Mouse (Mus musculus): ENCODE data around the gene Ppp1r12b.

Gene Ppp1r12b

DNA sequence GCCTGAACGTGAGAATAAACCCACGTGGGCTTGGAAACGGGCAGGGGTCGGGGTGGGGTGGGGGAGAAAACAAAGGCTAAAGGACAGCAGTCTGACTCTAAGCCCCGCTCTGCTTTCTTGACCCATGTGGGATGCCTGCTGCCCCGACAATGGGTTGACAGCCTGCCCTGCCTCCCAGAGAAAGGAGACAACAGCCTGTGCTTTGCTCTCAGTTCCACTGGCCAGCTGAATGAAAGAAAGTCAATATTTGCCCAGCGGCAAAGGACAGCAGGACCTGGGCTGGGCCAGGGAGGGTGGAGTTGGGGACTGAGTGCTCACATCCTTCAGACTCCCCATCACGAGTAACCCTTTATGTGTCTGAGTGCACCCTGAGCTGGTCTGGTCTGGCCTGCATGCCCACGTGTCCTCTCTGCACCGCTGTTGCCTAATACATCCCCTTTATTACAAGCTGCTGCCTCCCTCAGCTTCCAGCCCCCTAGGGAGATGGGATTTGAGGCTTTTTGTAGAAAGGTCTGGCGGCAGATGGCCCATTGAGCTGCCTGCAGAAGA lies 242.2 kb downstream of the Ppp1r12b start:
- DNase-seq: peak; percentile 22

DNA sequence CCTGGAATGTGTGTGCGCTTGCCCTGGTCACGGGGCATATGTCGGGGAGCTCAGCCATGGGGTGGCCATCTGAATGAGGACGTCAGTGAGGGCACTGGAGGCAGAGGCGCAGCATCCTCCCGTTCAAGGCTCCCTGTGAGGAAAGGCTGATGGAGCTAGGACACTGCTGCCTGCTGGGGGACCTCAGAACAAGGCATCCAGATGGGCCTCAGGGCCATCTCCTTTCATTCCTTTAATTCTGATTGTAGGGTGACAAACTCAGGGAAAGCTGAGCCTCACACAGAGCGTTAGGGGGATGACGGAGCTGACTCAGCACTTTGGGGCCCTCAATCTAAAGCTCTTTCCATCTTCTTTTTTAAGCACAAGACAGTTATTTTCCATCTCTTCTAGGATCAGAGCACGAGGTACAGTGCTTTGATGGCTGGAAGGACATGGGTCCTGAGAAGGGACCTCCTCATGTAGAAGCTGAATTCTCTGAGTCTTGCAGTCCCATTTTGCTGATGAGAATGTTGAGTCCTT lies 242.9 kb downstream of the Ppp1r12b start:
- DNase-seq: no peak

DNA sequence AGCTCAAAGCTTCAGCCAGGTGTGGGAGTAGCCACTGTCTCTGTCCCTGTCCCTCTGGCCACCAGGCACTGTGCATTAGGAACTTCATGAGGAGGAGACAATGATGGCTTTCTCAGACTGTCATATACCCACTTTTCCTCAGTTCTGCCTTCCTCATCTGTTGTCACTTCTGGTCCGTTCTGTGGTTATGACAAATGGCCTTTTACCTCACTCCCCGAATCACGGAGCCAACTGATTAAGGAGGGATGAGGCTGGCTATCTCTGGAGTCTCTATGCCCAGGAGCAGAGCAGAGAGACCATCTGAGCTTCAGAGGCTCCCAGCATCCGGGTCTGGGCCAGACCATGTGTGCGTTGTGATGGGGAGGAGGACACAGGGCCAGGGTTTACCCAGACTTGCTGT lies 244.1 kb downstream of the Ppp1r12b start:
- no peak for DNase-seq

DNA sequence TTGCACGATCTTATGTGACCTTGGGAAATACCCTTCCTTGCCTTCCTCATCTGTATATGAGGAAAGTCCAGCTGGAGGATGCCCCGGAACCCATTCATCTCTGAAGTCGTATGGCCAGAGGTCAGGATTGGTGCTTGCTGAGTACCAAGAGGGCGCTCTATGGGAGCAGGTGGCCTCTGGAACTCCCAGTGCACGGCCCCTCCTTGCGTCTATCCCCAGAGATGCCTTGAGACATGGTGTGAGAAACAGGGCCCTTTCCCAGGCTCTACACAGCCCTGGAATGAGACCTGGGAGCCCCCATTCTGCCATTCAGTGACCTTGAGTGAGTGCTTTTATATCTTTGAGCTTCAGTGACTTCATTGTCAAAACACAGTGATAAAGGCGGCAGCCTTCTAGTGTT lies 244.7 kb downstream of the Ppp1r12b start:
- DNase-seq: no peak

DNA sequence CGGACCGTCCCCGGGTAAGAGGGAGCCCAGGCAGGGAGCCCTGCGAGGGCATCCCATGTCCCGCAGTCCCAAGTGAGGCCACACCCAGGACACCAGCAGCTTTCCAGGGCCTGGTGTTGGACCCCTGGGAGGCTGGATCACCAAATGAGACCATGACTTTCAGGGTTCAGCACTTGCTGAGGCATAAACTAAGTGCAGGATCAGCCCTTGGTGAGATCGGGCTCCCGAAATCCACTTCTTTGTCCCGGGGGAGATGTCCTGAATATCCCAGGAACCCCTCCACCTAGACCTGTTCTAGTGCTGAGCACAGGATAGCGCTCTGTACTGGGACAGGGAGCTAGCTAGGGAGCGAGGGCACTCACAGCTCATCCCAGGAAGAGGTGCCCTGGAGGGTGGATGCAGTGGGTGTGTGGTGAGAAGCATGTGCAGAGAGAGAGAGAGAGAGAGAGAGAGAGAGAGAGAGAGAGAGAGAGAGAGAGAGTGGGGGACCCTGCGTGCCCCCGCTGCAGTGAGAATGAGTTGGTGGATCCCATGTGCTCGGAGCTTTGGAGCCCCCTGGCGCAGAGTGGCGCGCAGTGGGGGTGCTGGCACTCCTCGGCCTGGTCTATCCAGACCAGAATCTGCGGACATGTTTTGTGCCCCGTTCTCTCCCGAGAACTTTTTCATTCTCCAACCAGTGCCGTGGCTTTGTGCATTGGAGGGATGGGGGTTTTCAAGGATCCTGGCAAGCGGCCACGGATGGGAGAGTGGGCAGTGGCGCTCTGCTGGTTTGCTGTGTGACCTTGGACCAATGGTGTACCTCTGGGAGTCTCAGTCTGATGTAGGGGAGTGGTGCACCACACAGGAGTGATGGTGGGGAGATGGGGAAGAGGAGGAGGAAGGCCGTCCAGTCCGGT lies 246.1 kb downstream of the Ppp1r12b start:
- no peak for DNase-seq

DNA sequence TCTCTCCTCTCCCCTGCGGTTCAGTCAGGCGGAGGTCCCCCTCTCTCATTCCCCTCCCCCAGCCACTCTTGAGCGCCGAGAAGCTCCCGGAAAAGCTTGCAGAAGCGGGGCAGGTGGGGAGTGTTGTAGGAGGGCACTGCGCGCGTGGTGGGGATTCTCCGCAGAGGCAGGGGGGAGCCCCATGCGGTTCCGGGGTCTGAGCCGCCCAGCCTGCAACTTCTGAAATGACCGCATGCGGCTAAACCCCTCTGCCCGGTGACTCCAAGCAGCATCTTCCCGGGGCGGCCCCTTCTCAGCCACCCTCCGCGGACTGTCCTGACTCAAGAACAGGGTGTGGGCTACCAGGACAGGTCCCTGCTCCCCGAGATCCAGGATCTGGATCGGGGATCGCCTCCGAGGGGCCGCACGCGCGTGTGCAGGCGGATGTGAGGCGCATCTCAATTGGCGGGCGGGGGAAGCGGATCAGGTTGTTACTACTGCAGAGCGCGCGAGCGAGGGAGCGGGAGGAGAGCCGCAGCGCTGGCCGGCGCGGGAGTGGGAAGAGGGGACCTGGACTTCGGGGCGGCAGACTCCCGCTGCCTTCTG lies 246.8 kb downstream of the Ppp1r12b start:
- peak; percentile 27 for DNase-seq

DNA sequence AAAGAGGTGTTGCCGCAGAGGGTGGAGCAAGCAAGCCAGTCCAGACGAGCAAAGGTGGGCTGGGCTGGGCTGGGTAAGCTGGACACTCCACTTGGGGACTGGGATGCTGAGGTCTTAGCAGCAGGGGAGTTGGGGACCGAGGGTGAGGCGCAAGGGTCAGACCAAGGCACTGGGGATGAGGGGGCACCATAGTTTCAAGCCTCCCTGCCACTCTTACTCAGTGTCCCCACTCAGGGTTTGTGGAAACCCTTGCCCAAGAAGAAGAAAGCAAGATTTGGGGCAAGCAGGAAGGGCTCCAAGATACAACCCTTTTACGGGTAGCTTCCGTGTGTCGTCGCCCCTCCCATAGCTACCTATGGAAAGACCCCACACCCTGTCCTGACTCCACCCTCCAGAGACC lies 247.5 kb downstream of the Ppp1r12b start:
- DNase-seq: no peak

DNA sequence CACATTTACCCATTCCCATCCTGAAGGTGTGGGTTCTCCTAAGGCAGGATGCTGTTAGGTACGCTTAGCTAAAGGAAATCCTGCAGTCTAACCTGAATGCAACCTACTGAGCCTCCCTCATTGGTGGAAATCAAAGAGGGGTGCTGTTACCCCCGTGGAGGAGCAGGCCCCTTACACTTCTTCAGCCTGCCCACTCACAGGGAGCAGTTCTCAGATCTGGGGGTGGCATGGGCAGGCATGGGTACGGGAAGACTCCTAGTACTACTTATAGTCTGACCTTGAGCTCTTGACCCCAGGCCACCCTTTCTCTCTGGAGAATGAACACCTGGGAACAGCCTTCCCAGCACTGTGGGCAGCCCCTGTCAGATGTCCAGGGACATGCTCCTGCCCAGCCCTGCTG lies 248.2 kb downstream of the Ppp1r12b start:
- DNase-seq: no peak

DNA sequence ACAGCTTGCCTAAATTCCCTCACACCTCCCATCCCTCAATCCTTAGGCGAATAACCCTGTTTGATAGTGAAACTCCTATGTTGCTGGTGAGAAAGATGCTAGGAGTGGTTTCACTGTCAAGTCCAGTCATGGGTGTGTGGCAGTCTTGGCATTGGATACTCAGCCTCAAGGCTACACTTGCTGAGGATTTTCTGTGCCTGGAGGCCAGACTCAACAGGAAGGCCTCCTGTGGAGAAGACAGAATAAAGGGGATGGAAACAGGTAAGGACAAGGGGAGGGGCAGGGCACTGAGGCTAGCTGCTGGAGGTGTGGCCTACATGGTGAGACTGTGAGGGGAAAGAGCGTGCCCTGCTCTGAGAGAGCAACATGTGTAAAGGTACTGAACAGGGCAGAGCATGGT lies 249.2 kb downstream of the Ppp1r12b start:
- no peak for DNase-seq
